Mouse (Mus musculus): ENCODE data around the gene Asmt. TPM values are rescaled to one million over a fixed set of nuclear protein-coding genes. Genes with fewer than 3 reads are reported as not detected.

The Asmt gene
- not detected for polyA plus RNA-seq (2017; shearing (Covaris generic))

GRCm38 (mm10) chrX:170672594-170673092 lies at the start of gene Asmt:
TSS of gene Asmt (plus strand) at chrX:170672644.

Data from effector memory CD4-positive, alpha-beta T cell, adult 5 months (primary cell).